Mouse (Mus musculus): ENCODE data around the gene Foxo6. TPM values are rescaled to one million over a fixed set of nuclear protein-coding genes. Genes with fewer than 3 reads are reported as not detected.

Gene Foxo6
- polyA plus RNA-seq, 1 experiment from 2014 or later: 0.39 TPM

DNA sequence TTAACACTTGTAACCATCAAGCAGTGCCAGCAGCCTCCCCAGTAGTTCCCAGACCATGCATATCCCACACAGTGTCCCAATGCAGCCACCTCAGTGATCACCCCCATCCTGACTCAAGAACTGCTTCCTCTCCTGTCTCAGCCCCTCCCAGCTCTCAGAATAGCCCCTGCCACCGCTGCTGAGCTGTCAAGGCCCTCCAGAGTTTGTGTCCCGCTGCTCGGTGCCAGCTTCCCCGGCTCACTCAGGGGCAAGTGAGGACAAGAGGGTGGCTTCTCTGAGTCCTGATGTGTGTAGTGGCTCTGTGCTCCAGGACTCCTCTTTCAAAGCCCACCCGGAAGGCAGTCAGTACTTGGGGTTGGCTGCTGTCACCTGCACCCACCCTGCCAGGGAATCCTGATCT lies 3.3 kb upstream of the Foxo6 start:
- no peak for ATAC-seq (replicated peaks; ENCODE audit: low FRiP score)
- 62% methylated on average over 5 of the region's 5 CpGs for WGBS
- H3K27me3 ChIP-seq (ENCODE audit: control insufficient read depth, insufficient read depth, low read length): peaks cover 14% of the 10 kb centered on the region

DNA sequence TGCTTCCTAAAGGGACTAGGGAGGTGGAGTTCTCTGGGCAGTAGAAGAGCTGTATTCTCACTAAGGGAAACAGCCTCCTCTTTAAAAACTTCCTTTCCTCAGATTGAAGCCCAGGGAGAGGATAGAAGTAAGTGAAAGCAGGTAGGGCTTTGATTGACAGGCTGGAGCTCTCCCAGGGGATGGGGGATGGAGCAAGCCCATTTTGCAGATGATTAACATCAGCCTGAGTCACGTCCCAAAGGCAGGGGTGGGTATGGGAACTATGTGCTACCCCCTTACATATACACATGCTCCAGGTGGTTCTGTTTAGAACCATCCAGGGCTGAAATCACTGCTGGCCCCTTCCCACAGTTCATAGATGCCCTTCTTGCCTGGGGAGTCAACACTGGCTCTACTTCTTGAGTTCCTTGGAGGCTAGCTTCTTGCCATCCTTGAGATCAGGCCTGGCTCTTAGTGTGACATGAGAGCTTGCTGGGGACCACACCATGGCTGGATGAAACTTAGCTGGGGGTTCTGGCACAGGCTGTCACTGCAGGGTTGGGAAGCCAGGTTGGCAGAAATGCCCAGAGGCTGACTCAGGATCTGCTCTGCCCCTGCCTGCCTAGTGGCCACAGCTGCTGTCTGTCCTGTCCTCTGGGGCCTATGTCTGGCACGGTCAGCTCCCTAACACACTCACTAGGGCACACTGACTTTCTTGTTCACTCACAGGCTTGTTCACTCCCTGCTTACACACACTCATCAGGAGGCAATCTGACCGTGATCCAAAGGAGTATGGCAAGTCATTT lies 2.2 kb upstream of the Foxo6 start:
- DNase-seq (ENCODE audit: low spot score) (no peak), ATAC-seq (replicated peaks; ENCODE audit: low FRiP score) (no peak)
- 77% methylated on average over 3 of the region's 3 CpGs for WGBS
- Histone ChIP-seq H3K4me1 (replicated peaks; ENCODE audit: control insufficient read depth, insufficient read depth, low read length) (peaks cover 7% of the 10 kb centered on the region), H3K36me3 (ENCODE audit: control insufficient read depth, insufficient read depth, low read length) (no peaks in the 10 kb centered on the region), H3K9ac (ENCODE audit: low read length) (no peak overlapping the region), H3K27me3 (ENCODE audit: control insufficient read depth, insufficient read depth, low read length) (peaks cover 25% of the 10 kb centered on the region), H3K27ac (ENCODE audit: low read depth, low read length) (no peak overlapping the region), H3K9me3 (ENCODE audit: control insufficient read depth, low read length) (no peaks in the 10 kb centered on the region), H3K4me3 (ENCODE audit: low read depth, low read length) (no peak overlapping the region), H3K4me2 (ENCODE audit: low read depth, low read length, severe bottlenecking) (no peak overlapping the region)

More for the DNA sequence above, 3.3 kb upstream of the Foxo6 start:
- H3K4me3 ChIP-seq (ENCODE audit: low read depth, low read length): no peak overlapping the region
- no peaks in the 10 kb centered on the region for H3K36me3 ChIP-seq (ENCODE audit: control insufficient read depth, insufficient read depth, low read length)
- no peak overlapping the region for H3K27ac ChIP-seq (ENCODE audit: low read depth, low read length)
- H3K9ac ChIP-seq (ENCODE audit: low read length): no peak overlapping the region; the same call in 1 of the 2 replicates
- H3K9me3 ChIP-seq (ENCODE audit: control insufficient read depth, low read length): no peaks in the 10 kb centered on the region
- DNase-seq (ENCODE audit: low spot score): no peak
- no peak overlapping the region for H3K4me2 ChIP-seq (ENCODE audit: low read depth, low read length, severe bottlenecking)
- peaks cover 7% of the 10 kb centered on the region for H3K4me1 ChIP-seq (replicated peaks; ENCODE audit: control insufficient read depth, insufficient read depth, low read length)

DNA sequence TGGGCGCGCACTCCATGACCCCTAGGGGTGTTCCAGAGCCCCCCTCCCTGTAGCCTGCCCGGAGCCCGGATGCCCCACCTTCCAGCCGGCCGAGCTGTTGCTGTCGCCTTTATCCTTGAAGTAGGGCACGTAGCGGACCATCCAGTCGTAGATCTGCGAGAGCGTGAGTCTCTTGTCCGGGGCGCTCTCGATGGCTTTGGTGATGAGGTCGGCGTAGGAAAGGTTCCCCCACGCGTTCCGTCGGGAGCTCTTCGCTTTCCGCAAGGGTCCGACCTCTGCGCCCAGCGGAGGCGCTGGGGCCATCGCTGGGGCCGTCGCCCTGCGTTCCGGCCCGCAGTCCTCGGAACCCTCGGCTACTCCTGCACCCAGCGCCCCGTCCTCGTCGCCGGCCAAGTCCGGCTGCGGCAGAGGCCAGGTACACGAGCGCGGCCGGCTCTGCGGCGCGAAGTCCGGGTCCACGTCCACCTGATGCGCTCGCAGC lies 348 bp downstream of the Foxo6 start:
- Histone ChIP-seq H3K9me3 (ENCODE audit: control insufficient read depth, low read length) (no peaks in the 10 kb centered on the region), H3K4me1 (replicated peaks; ENCODE audit: control insufficient read depth, insufficient read depth, low read length) (peaks cover 18% of the 10 kb centered on the region), H3K4me2 (ENCODE audit: low read depth, low read length, severe bottlenecking) (peak overlapping the region; percentile 100), H3K4me3 (ENCODE audit: low read depth, low read length) (peak overlapping the region; percentile 65), H3K36me3 (ENCODE audit: control insufficient read depth, insufficient read depth, low read length) (no peaks in the 10 kb centered on the region), H3K9ac (ENCODE audit: low read length) (peak overlapping the region; percentile 70), H3K27me3 (ENCODE audit: control insufficient read depth, insufficient read depth, low read length) (peaks cover 44% of the 10 kb centered on the region), H3K27ac (ENCODE audit: low read depth, low read length) (no peak overlapping the region)
- ATAC-seq (replicated peaks; ENCODE audit: low FRiP score) (no peak), DNase-seq (ENCODE audit: low spot score) (peak; percentile 73)
- WGBS: 0% methylated on average over 53 of the region's 53 CpGs

DNA sequence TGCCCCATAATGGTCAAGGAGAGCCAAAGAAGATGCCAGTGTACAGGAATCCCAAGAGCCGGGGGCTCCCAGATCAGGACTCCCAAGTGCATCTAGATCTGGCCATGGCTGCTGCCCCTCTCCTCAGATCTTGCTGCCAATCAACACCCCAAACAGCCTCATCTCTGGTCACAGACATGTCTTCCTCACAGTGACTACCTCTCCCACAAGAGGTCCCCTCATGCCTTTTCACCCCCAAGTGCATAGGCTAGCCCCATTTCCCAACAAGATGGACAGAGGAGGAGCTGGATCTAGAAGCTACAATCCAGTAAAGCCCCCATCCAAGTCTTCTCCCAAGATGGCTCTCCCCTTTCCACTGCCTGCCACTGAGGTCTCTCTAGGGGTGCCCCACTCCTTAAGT lies 1.4 kb downstream of the Foxo6 start:
- Histone ChIP-seq H3K4me1 (replicated peaks; ENCODE audit: control insufficient read depth, insufficient read depth, low read length) (peaks cover 18% of the 10 kb centered on the region), H3K27me3 (ENCODE audit: control insufficient read depth, insufficient read depth, low read length) (peaks cover 47% of the 10 kb centered on the region), H3K4me3 (ENCODE audit: low read depth, low read length) (peak overlapping the region; percentile 65), H3K36me3 (ENCODE audit: control insufficient read depth, insufficient read depth, low read length) (no peaks in the 10 kb centered on the region), H3K27ac (ENCODE audit: low read depth, low read length) (no peak overlapping the region), H3K9me3 (ENCODE audit: control insufficient read depth, low read length) (no peaks in the 10 kb centered on the region), H3K9ac (ENCODE audit: low read length) (no peak overlapping the region), H3K4me2 (ENCODE audit: low read depth, low read length, severe bottlenecking) (peak overlapping the region; percentile 100)
- DNase-seq (ENCODE audit: low spot score) (no peak), ATAC-seq (replicated peaks; ENCODE audit: low FRiP score) (no peak)
- 81% methylated on average over 1 of the region's 1 CpGs for WGBS

DNA sequence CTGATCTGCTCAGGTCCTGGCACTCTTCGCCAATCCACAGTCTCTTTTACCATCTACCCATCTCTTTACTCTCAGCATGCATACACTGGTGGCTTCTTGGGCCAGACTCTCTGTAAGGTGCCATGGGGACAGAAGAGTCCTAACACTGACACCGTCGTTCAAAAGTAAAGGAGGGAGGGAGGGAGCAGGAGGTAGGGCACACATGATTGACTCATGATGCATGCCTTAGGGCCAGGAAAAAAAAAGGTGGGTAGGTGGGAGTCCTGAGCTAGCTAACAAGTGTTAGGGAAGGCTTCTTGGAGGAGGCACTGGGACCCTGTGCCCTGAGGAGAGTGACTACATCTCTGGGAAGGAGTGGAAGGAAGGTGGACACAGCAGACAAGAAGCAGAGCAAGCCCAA lies 1.9 kb downstream of the Foxo6 start:
- ATAC-seq (replicated peaks; ENCODE audit: low FRiP score): no peak
- H3K4me1 ChIP-seq (replicated peaks; ENCODE audit: control insufficient read depth, insufficient read depth, low read length): peaks cover 16% of the 10 kb centered on the region
- peak overlapping the region; percentile 100; the same call in 1 of the 2 replicates for H3K4me2 ChIP-seq (ENCODE audit: low read depth, low read length, severe bottlenecking)
- H3K4me3 ChIP-seq (ENCODE audit: low read depth, low read length): no peak overlapping the region
- 76% methylated on average over 3 of the region's 3 CpGs for WGBS
- H3K36me3 ChIP-seq (ENCODE audit: control insufficient read depth, insufficient read depth, low read length): no peaks in the 10 kb centered on the region
- H3K9me3 ChIP-seq (ENCODE audit: control insufficient read depth, low read length): no peaks in the 10 kb centered on the region
- DNase-seq (ENCODE audit: low spot score): no peak
- H3K9ac ChIP-seq (ENCODE audit: low read length): no peak overlapping the region
- no peak overlapping the region for H3K27ac ChIP-seq (ENCODE audit: low read depth, low read length)
- H3K27me3 ChIP-seq (ENCODE audit: control insufficient read depth, insufficient read depth, low read length): peaks cover 48% of the 10 kb centered on the region

DNA sequence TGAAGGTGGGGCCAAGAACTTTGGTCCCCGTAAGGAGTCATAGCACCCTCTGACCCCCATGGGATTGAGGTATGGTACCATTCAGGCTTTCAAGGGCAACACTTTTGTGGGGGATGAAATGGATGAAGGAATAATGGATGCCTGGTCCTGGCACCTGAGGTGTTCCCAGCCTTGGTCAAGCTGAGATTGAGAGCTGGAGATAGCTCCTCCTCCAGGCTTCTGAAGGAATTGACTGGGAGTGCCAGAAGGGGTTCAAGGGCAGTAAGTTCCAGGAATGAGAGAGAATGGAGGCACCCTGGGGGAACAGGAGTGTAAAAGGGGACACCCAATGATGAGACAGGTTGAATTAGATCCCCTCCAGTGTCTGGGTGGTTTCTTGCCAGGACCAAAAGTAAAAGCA lies 3.0 kb downstream of the Foxo6 start:
- no peak for DNase-seq (ENCODE audit: low spot score)
- no peak overlapping the region for H3K27ac ChIP-seq (ENCODE audit: low read depth, low read length)
- peaks cover 48% of the 10 kb centered on the region for H3K27me3 ChIP-seq (ENCODE audit: control insufficient read depth, insufficient read depth, low read length)
- H3K9me3 ChIP-seq (ENCODE audit: control insufficient read depth, low read length): no peaks in the 10 kb centered on the region
- 65% methylated on average over 1 of the region's 1 CpGs for WGBS
- no peak overlapping the region for H3K4me3 ChIP-seq (ENCODE audit: low read depth, low read length)
- H3K9ac ChIP-seq (ENCODE audit: low read length): no peak overlapping the region
- ATAC-seq (replicated peaks; ENCODE audit: low FRiP score): no peak
- H3K36me3 ChIP-seq (ENCODE audit: control insufficient read depth, insufficient read depth, low read length): no peaks in the 10 kb centered on the region
- peaks cover 15% of the 10 kb centered on the region for H3K4me1 ChIP-seq (replicated peaks; ENCODE audit: control insufficient read depth, insufficient read depth, low read length)
- no peak overlapping the region for H3K4me2 ChIP-seq (ENCODE audit: low read depth, low read length, severe bottlenecking)

DNA sequence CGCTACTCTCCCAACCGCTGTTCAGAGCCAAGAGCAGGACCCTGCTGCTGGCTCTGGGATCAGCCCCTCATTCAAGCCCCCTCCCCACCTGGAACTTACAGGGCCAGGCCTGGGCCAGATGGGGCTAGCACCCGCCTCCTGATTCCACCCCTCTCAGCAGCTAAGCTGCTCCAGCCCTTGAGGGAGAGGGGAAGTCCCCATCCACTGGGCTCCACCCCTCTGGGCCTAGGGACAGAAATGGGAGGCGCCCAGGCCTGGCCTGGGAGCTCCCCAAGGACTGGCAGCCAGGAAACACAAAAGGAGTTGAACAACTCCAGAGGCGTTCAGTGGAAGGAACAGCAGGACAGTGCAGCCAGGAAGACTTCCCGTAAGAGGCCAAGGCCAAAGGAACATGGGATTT lies 4.0 kb downstream of the Foxo6 start:
- Histone ChIP-seq H3K27me3 (ENCODE audit: control insufficient read depth, insufficient read depth, low read length) (peaks cover 48% of the 10 kb centered on the region), H3K36me3 (ENCODE audit: control insufficient read depth, insufficient read depth, low read length) (no peaks in the 10 kb centered on the region), H3K27ac (ENCODE audit: low read depth, low read length) (0 out of 2 replicates have a peak overlapping the region, but pooled peaks have one; percentile 18), H3K9ac (ENCODE audit: low read length) (peak overlapping the region; percentile 59), H3K4me3 (ENCODE audit: low read depth, low read length) (peak overlapping the region; percentile 40), H3K4me1 (replicated peaks; ENCODE audit: control insufficient read depth, insufficient read depth, low read length) (peaks cover 15% of the 10 kb centered on the region), H3K9me3 (ENCODE audit: control insufficient read depth, low read length) (no peaks in the 10 kb centered on the region), H3K4me2 (ENCODE audit: low read depth, low read length, severe bottlenecking) (peak overlapping the region; percentile 83)
- WGBS: 8% methylated on average over 5 of the region's 6 CpGs
- ATAC-seq (replicated peaks; ENCODE audit: low FRiP score): peak; percentile 64
- peak; percentile 75 for DNase-seq (ENCODE audit: low spot score)

DNA sequence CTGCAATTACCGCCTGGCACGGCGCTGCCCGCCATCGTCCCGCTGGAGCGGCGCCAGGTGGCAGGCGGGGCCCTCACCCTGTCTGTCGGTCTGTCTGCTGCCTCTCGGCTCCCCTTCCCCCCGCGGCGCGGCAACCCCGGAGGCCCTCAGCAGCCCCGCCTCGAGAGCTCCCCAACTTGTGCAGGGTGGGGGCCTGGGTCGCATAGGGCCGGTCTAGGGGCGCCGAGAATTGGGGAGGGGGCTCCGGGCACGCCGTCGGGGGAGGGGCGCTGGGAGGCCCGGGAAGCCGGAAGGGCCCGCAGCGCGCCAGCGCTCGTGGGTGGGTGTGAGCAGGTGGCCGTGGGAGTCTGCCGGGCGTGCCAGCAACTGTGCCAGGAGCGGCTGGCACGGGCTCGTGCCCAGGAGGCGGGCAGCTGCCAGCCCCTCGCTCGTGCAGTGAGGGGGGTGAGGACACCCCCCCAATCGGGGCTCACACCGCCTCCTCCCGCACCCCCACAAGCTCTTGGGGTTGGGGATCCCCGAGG lies 4.5 kb downstream of the Foxo6 start:
- H3K4me3 ChIP-seq (ENCODE audit: low read depth, low read length): peak overlapping the region; percentile 40
- H3K27ac ChIP-seq (ENCODE audit: low read depth, low read length): 0 out of 2 replicates have a peak overlapping the region, but pooled peaks have one; percentile 18
- DNase-seq (ENCODE audit: low spot score) (peak; percentile 70), ATAC-seq (replicated peaks; ENCODE audit: low FRiP score) (peak; percentile 34)
- peak overlapping the region; percentile 59 for H3K9ac ChIP-seq (ENCODE audit: low read length)
- H3K4me2 ChIP-seq (ENCODE audit: low read depth, low read length, severe bottlenecking): peak overlapping the region; percentile 83
- H3K27me3 ChIP-seq (ENCODE audit: control insufficient read depth, insufficient read depth, low read length): peaks cover 48% of the 10 kb centered on the region
- WGBS: under 1% methylated on average over 45 of the region's 47 CpGs
- H3K9me3 ChIP-seq (ENCODE audit: control insufficient read depth, low read length): no peaks in the 10 kb centered on the region
- H3K36me3 ChIP-seq (ENCODE audit: control insufficient read depth, insufficient read depth, low read length): no peaks in the 10 kb centered on the region
- H3K4me1 ChIP-seq (replicated peaks; ENCODE audit: control insufficient read depth, insufficient read depth, low read length): peaks cover 15% of the 10 kb centered on the region

All from forebrain, embryonic 11.5 days (tissue).